Mouse (Mus musculus) C2C12 (cell line): ENCODE data around the gene Aldh1l2.

ENCODE experiments used
- CEBPB ChIP-seq: IDR thresholded peaks from one replicate; pipeline ENCODE4 v1.6.1; 2011; ENCODE audit warnings: low read depth, mild to moderate bottlenecking, control low read depth, moderate library complexity
- CTCF ChIP-seq: IDR thresholded peaks from one replicate; pipeline ENCODE4 v1.5.1; 2011; ENCODE audit not compliant: control insufficient read depth, insufficient read depth, insufficient read length
- MAX ChIP-seq: IDR thresholded peaks from one replicate; pipeline ENCODE4 v1.6.1; 2011; ENCODE audit warnings: mild to moderate bottlenecking, control low read depth
- MYOD1 ChIP-seq: IDR thresholded peaks from one replicate; pipeline ENCODE4 v1.6.1; 2011; ENCODE audit warnings: low read depth; ENCODE audit not compliant: control insufficient read depth, insufficient read length
- USF1 ChIP-seq: IDR thresholded peaks from one replicate; pipeline ENCODE4 v1.6.1; 2011; ENCODE audit warnings: low read depth, mild to moderate bottlenecking, control low read depth, moderate library complexity

DNA sequence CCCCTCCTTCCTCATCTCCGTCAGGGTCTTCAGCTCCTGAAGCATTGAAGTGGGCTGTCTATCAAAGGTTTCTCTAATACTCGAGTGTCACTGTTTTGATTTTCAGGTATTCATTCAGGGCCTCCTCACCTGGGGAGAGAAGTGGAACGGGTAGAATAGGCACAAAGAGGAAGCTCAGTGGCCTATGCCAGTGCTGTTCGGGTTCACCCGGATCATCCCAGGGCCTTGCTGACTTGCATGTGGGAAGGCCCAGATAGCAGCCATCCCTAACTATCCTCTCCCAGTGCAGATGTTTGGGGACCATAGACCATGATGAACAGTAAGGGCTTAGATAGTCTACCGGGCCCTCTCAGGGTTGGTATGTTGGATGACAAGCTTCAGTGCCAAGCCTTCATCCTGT, 43.4 kb downstream of the Aldh1l2 start:
- TF ChIP-seq CTCF = no peak
- no peak for TF ChIP-seq MAX
- no peak for TF ChIP-seq USF1
- TF ChIP-seq CEBPB = no peak
- TF ChIP-seq MYOD1 = no peak
